Mouse (Mus musculus) MEL (cell line): ENCODE measurements around the gene Phf21a. TPM values are rescaled to one million over a fixed set of nuclear protein-coding genes. Genes with fewer than 3 reads are reported as not detected.

Experiments
- DNase-seq: peaks from one replicate; pipeline ENCODE4 v3.0.0; 2011; ENCODE audit warnings: low read depth, low spot score
- H3K27ac ChIP-seq: 2 replicates; pipeline ENCODE4 v1.5.1; 2012; ENCODE audit warnings: low read depth, mild to moderate bottlenecking, control low read depth, low read length, moderate library complexity; ENCODE audit not compliant: control insufficient read depth
- H3K27me3 ChIP-seq, 2 experiments: fragments of 150-350 bp in 1 of 2; sonication (generic) in 1 of 2; 2 replicates each; pipeline ENCODE4 v1.6.1; 2012; ENCODE audit warnings: low read length in 2 of 2, mild to moderate bottlenecking in 2 of 2, improper control_type of control experiment in 1 of 2, moderate library complexity in 1 of 2; ENCODE audit not compliant: insufficient read depth in 2 of 2, control insufficient read depth in 1 of 2
- H3K36me3 ChIP-seq, 2 experiments: 2 replicates each; pipeline ENCODE4 v1.6.1; 2012 to 2014; ENCODE audit warnings: low read length in 2 of 2, improper control_type of control experiment in 1 of 2, inconsistent platforms in 1 of 2, mild to moderate bottlenecking in 1 of 2; ENCODE audit not compliant: insufficient read depth in 2 of 2, control insufficient read depth in 1 of 2
- H3K4me1 ChIP-seq, 2 experiments: fragments of 150-350 bp in 1 of 2; sonication (generic) in 1 of 2; 2 replicates each; pipeline ENCODE4 v1.6.1; 2012; ENCODE audit warnings: low read length in 2 of 2, improper control_type of control experiment in 1 of 2, mild to moderate bottlenecking in 1 of 2; ENCODE audit not compliant: insufficient read depth in 2 of 2, control insufficient read depth in 1 of 2
- H3K4me3 ChIP-seq, 2 experiments: fragments of 150-350 bp in 1 of 2; sonication (generic) in 1 of 2; 2 replicates each; pipeline ENCODE4 v1.5.1; 2012; ENCODE audit warnings: low read depth in 2 of 2, low read length in 2 of 2, mild to moderate bottlenecking in 2 of 2, moderate library complexity in 2 of 2, control low read depth in 1 of 2, improper control_type of control experiment in 1 of 2; ENCODE audit not compliant: control insufficient read depth in 1 of 2, insufficient read depth in 1 of 2
- H3K79me2 ChIP-seq: 2 replicates; pipeline ENCODE4 v1.6.1; 2012; ENCODE audit warnings: mild to moderate bottlenecking, low read length, moderate library complexity; ENCODE audit not compliant: control insufficient read depth, poor library complexity, insufficient read depth
- H3K9ac ChIP-seq: 2 replicates; pipeline ENCODE4 v1.6.1; 2012; ENCODE audit warnings: low read depth, mild to moderate bottlenecking, control low read depth, low read length, moderate library complexity; ENCODE audit not compliant: control insufficient read depth, poor library complexity, severe bottlenecking
- H3K9me3 ChIP-seq: fragments of 150-350 bp; sonication (generic); replicated peaks from 2 replicates; pipeline ENCODE4 v1.6.1; 2012; ENCODE audit warnings: mild to moderate bottlenecking, low read length, improper control_type of control experiment, moderate library complexity; ENCODE audit not compliant: insufficient read depth
- CHD1 ChIP-seq: IDR thresholded peaks from 2 replicates; pipeline ENCODE4 v1.6.1; 2012; ENCODE audit warnings: low read depth, mild to moderate bottlenecking, inconsistent platforms, low read length, improper control_type of control experiment
- CHD2 ChIP-seq: IDR thresholded peaks from 2 replicates; pipeline ENCODE4 v1.6.1; 2011; ENCODE audit warnings: low read length, improper control_type of control experiment
- CTCF ChIP-seq, 3 experiments: IDR thresholded peaks in 2 of 3; conservative IDR thresholded peaks in 1 of 3; 2 replicates each; pipeline ENCODE4 v1.5.1; 2011 to 2012; ENCODE audit warnings: low read length in 3 of 3, low read depth in 2 of 3, mild to moderate bottlenecking in 2 of 3, improper control_type of control experiment in 1 of 3, inconsistent platforms in 1 of 3, mixed read lengths in 1 of 3, moderate library complexity in 1 of 3; ENCODE audit not compliant: control insufficient read depth in 1 of 3, insufficient read depth in 1 of 3, poor library complexity in 1 of 3, severe bottlenecking in 1 of 3
- EP300 ChIP-seq, 2 experiments: IDR thresholded peaks; 2 replicates each; pipeline ENCODE4 v1.6.1; 2011; ENCODE audit warnings: improper control_type of control experiment in 2 of 2, low read length in 2 of 2, low read depth in 1 of 2, mild to moderate bottlenecking in 1 of 2
- ETS1 ChIP-seq: IDR thresholded peaks from 2 replicates; pipeline ENCODE4 v1.6.1; 2012; ENCODE audit warnings: low read depth, mild to moderate bottlenecking, inconsistent platforms, low read length, improper control_type of control experiment, moderate library complexity
- HCFC1 ChIP-seq: IDR thresholded peaks from 2 replicates; pipeline ENCODE4 v1.6.1; 2012; ENCODE audit warnings: low read depth, mild to moderate bottlenecking, inconsistent platforms, low read length, improper control_type of control experiment, moderate library complexity
- KAT2A ChIP-seq: conservative IDR thresholded peaks from 2 replicates; pipeline ENCODE4 v1.6.1; 2012; ENCODE audit warnings: low read depth, low read length, improper control_type of control experiment, inconsistent platforms
- MAFK ChIP-seq: IDR thresholded peaks from 2 replicates; pipeline ENCODE4 v1.6.1; 2011; ENCODE audit warnings: low read depth, mild to moderate bottlenecking, low read length, improper control_type of control experiment, borderline replicate concordance
- MAZ ChIP-seq: IDR thresholded peaks from 2 replicates; pipeline ENCODE4 v1.6.1; 2012; ENCODE audit warnings: low read depth, mild to moderate bottlenecking, inconsistent platforms, low read length, improper control_type of control experiment
- NRF1 ChIP-seq: IDR thresholded peaks from 2 replicates; pipeline ENCODE4 v1.6.1; 2014; ENCODE audit warnings: low read depth, mild to moderate bottlenecking, inconsistent platforms, low read length, improper control_type of control experiment, moderate library complexity; ENCODE audit not compliant: poor library complexity, insufficient read depth, severe bottlenecking
- RAD21 ChIP-seq: IDR thresholded peaks from 2 replicates; pipeline ENCODE4 v1.6.1; 2011; ENCODE audit warnings: mild to moderate bottlenecking, low read depth, low read length, improper control_type of control experiment
- TAL1 ChIP-seq: IDR thresholded peaks from 2 replicates; pipeline ENCODE4 v1.6.1; 2012; ENCODE audit warnings: mild to moderate bottlenecking, inconsistent platforms, low read length, moderate library complexity, mixed read lengths
- TCF12 ChIP-seq: IDR thresholded peaks from 2 replicates; pipeline ENCODE4 v1.6.1; 2014; ENCODE audit warnings: low read depth, mild to moderate bottlenecking, inconsistent platforms, low read length, improper control_type of control experiment, moderate library complexity
- ZC3H11A ChIP-seq: IDR thresholded peaks from 2 replicates; pipeline ENCODE4 v1.6.1; 2012; ENCODE audit warnings: low read depth, mild to moderate bottlenecking, inconsistent platforms, low read length, improper control_type of control experiment
- ZKSCAN1 ChIP-seq: IDR thresholded peaks from 2 replicates; pipeline ENCODE4 v1.6.1; 2012; ENCODE audit warnings: low read depth, mild to moderate bottlenecking, inconsistent platforms, low read length, improper control_type of control experiment, moderate library complexity
- ZNF384 ChIP-seq: IDR thresholded peaks from 2 replicates; pipeline ENCODE4 v1.6.1; 2012; ENCODE audit warnings: low read depth, mild to moderate bottlenecking, inconsistent platforms, low read length, improper control_type of control experiment
- polyA plus RNA-seq, 2 experiments: library from polyadenylated mRNA; stranded (reverse) in 1 of 2; unstranded in 1 of 2; fragments of >175 nt in 1 of 2; fragments of >200 nt in 1 of 2; gene quantifications; 2 replicates each; pipeline versions ENCODE4 v1.2.1 to v1.2.4; 2012; ENCODE audit warnings: low replicate concordance in 2 of 2, low read depth in 1 of 2; ENCODE audit not compliant: insufficient read length in 2 of 2, insufficient read depth in 1 of 2, missing spikeins in 1 of 2
- total RNA-seq: library from RNA; depleted of rRNA; stranded (reverse); fragments of 300-350 nt; gene quantifications from 2 replicates; pipeline ENCODE4 v1.2.3, GENCODE M21; 2012

The Phf21a gene
- total and polyA plus RNA-seq, 3 experiments = 4.7 to 245 (median 15.6) TPM

- peaks cover 3 to 5% of the 10 kb centered on the region in 2 experiments; a peak in 3 of 4 replicates for H3K36me3 ChIP-seq
- no peak overlapping the region for H3K27ac ChIP-seq
- no peaks in the 10 kb centered on the region for H3K79me2 ChIP-seq
- H3K27me3 ChIP-seq = no peaks in the 10 kb centered on the region
- H3K4me1 ChIP-seq = peaks cover 0 to 4% of the 10 kb centered on the region in 2 experiments; a peak in 1 of 4 replicates
- TF ChIP-seq TCF12 (peak; percentile 36; the same call in 1 of the 2 replicates), ETS1 (peak; percentile 55; the same call in 1 of the 2 replicates), RAD21 (no peak), KAT2A (no peak), EP300 (IDR thresholded peaks at IDR 0.05; ENCODE audit: low read depth in 1 of 2, low read length in 2 of 2) (peak; percentile 42 to 47; a peak in 2 of 4 replicates)
- H3K9ac ChIP-seq = no peak overlapping the region
- H3K4me3 ChIP-seq = no peak overlapping the region
- DNase-seq = peak; percentile 35
- no peaks in the 10 kb centered on the region for H3K9me3 ChIP-seq
Measured at GRCm38 (mm10) chr2:92225592-92225991, 132.7 kb downstream of the Phf21a start.

- H3K36me3 ChIP-seq = peaks cover 0 to 5% of the 10 kb centered on the region in 2 experiments; a peak in 3 of 4 replicates
- H3K79me2 ChIP-seq = no peaks in the 10 kb centered on the region
- peaks cover 0 to 4% of the 10 kb centered on the region in 2 experiments; a peak in 1 of 4 replicates for H3K4me1 ChIP-seq
- no peak overlapping the region for H3K9ac ChIP-seq
- DNase-seq = no peak
- H3K9me3 ChIP-seq = no peaks in the 10 kb centered on the region
- TF ChIP-seq RAD21 (no peak), ZKSCAN1 (no peak), EP300 (IDR thresholded peaks at IDR 0.05; ENCODE audit: low read depth in 1 of 2, low read length in 2 of 2) (no peak), MAFK (no peak), TAL1 (no peak), CHD1 (no peak)
- TF ChIP-seq, all 39 proteins: peak for 0
- Histone ChIP-seq H3K4me3 (no peak overlapping the region), H3K27ac (no peak overlapping the region), H3K27me3 (no peaks in the 10 kb centered on the region)
Measured at GRCm38 (mm10) chr2:92229973-92230372, 137.1 kb downstream of the Phf21a start.

- TF ChIP-seq ZC3H11A = no peak
- no peak for TF ChIP-seq NRF1
- TF ChIP-seq CTCF (IDR thresholded peaks at IDR 0.05 in 2 of 3, conservative IDR thresholded peaks at IDR 0.05 in 1 of 3; ENCODE audit: control insufficient read depth in 1 of 3, insufficient read depth in 1 of 3, low read depth in 2 of 3, low read length in 3 of 3, poor library complexity in 1 of 3, severe bottlenecking in 1 of 3) = no peak
- no peak for TF ChIP-seq ZNF384
- TF ChIP-seq MAZ = no peak
- TF ChIP-seq HCFC1 = no peak
- TF ChIP-seq CHD2 = no peak
- H3K4me1 ChIP-seq = no peaks in the 10 kb centered on the region
- no peaks in the 10 kb centered on the region for H3K9me3 ChIP-seq
- no peak overlapping the region for H3K9ac ChIP-seq
- no peaks in the 10 kb centered on the region for H3K79me2 ChIP-seq
- no peak overlapping the region for H3K27ac ChIP-seq
- H3K27me3 ChIP-seq = no peaks in the 10 kb centered on the region
- no peaks in the 10 kb centered on the region; a peak in 1 of 4 replicates for H3K36me3 ChIP-seq
- no peak for DNase-seq
- no peak overlapping the region for H3K4me3 ChIP-seq
Measured at GRCm38 (mm10) chr2:92231706-92232105, 138.8 kb downstream of the Phf21a start.
